Mouse (Mus musculus) MEL (cell line): Measurements from ENCODE around the gene Ccdc83. TPM values are rescaled to one million over a fixed set of nuclear protein-coding genes. Genes with fewer than 3 reads are reported as not detected.

Source experiments
- DNase-seq: peaks from one replicate; pipeline ENCODE4 v3.0.0; 2011; ENCODE audit warnings: low read depth, low spot score
- H3K27ac ChIP-seq: 2 replicates; pipeline ENCODE4 v1.5.1; 2012; ENCODE audit warnings: low read depth, mild to moderate bottlenecking, control low read depth, low read length, moderate library complexity; ENCODE audit not compliant: control insufficient read depth
- H3K27me3 ChIP-seq, 2 experiments: fragments of 150-350 bp in 1 of 2; sonication (generic) in 1 of 2; 2 replicates each; pipeline ENCODE4 v1.6.1; 2012; ENCODE audit warnings: low read length in 2 of 2, mild to moderate bottlenecking in 2 of 2, improper control_type of control experiment in 1 of 2, moderate library complexity in 1 of 2; ENCODE audit not compliant: insufficient read depth in 2 of 2, control insufficient read depth in 1 of 2
- H3K36me3 ChIP-seq, 2 experiments: 2 replicates each; pipeline ENCODE4 v1.6.1; 2012 to 2014; ENCODE audit warnings: low read length in 2 of 2, improper control_type of control experiment in 1 of 2, inconsistent platforms in 1 of 2, mild to moderate bottlenecking in 1 of 2; ENCODE audit not compliant: insufficient read depth in 2 of 2, control insufficient read depth in 1 of 2
- H3K4me1 ChIP-seq, 2 experiments: fragments of 150-350 bp in 1 of 2; sonication (generic) in 1 of 2; 2 replicates each; pipeline ENCODE4 v1.6.1; 2012; ENCODE audit warnings: low read length in 2 of 2, improper control_type of control experiment in 1 of 2, mild to moderate bottlenecking in 1 of 2; ENCODE audit not compliant: insufficient read depth in 2 of 2, control insufficient read depth in 1 of 2
- H3K4me3 ChIP-seq, 2 experiments: fragments of 150-350 bp in 1 of 2; sonication (generic) in 1 of 2; 2 replicates each; pipeline ENCODE4 v1.5.1; 2012; ENCODE audit warnings: low read depth in 2 of 2, low read length in 2 of 2, mild to moderate bottlenecking in 2 of 2, moderate library complexity in 2 of 2, control low read depth in 1 of 2, improper control_type of control experiment in 1 of 2; ENCODE audit not compliant: control insufficient read depth in 1 of 2, insufficient read depth in 1 of 2
- H3K79me2 ChIP-seq: 2 replicates; pipeline ENCODE4 v1.6.1; 2012; ENCODE audit warnings: mild to moderate bottlenecking, low read length, moderate library complexity; ENCODE audit not compliant: control insufficient read depth, poor library complexity, insufficient read depth
- H3K9ac ChIP-seq: 2 replicates; pipeline ENCODE4 v1.6.1; 2012; ENCODE audit warnings: low read depth, mild to moderate bottlenecking, control low read depth, low read length, moderate library complexity; ENCODE audit not compliant: control insufficient read depth, poor library complexity, severe bottlenecking
- H3K9me3 ChIP-seq: fragments of 150-350 bp; sonication (generic); replicated peaks from 2 replicates; pipeline ENCODE4 v1.6.1; 2012; ENCODE audit warnings: mild to moderate bottlenecking, low read length, improper control_type of control experiment, moderate library complexity; ENCODE audit not compliant: insufficient read depth
- BHLHE40 ChIP-seq: IDR thresholded peaks from 2 replicates; pipeline ENCODE4 v1.6.1; 2012; ENCODE audit warnings: low read depth, mild to moderate bottlenecking, inconsistent platforms, low read length, improper control_type of control experiment, borderline replicate concordance
- CTCF ChIP-seq, 3 experiments: IDR thresholded peaks in 2 of 3; conservative IDR thresholded peaks in 1 of 3; 2 replicates each; pipeline ENCODE4 v1.5.1; 2011 to 2012; ENCODE audit warnings: low read length in 3 of 3, low read depth in 2 of 3, mild to moderate bottlenecking in 2 of 3, improper control_type of control experiment in 1 of 3, inconsistent platforms in 1 of 3, mixed read lengths in 1 of 3, moderate library complexity in 1 of 3; ENCODE audit not compliant: control insufficient read depth in 1 of 3, insufficient read depth in 1 of 3, poor library complexity in 1 of 3, severe bottlenecking in 1 of 3
- ETS1 ChIP-seq: IDR thresholded peaks from 2 replicates; pipeline ENCODE4 v1.6.1; 2012; ENCODE audit warnings: low read depth, mild to moderate bottlenecking, inconsistent platforms, low read length, improper control_type of control experiment, moderate library complexity
- GATA1 ChIP-seq: IDR thresholded peaks from 2 replicates; pipeline ENCODE4 v1.6.1; 2011; ENCODE audit warnings: low read depth, low read length, improper control_type of control experiment
- HCFC1 ChIP-seq: IDR thresholded peaks from 2 replicates; pipeline ENCODE4 v1.6.1; 2012; ENCODE audit warnings: low read depth, mild to moderate bottlenecking, inconsistent platforms, low read length, improper control_type of control experiment, moderate library complexity
- JUND ChIP-seq: IDR thresholded peaks from 2 replicates; pipeline ENCODE4 v1.6.1; 2011; ENCODE audit warnings: low read depth, mild to moderate bottlenecking, improper control_type of control experiment, low read length
- MAZ ChIP-seq: IDR thresholded peaks from 2 replicates; pipeline ENCODE4 v1.6.1; 2012; ENCODE audit warnings: low read depth, mild to moderate bottlenecking, inconsistent platforms, low read length, improper control_type of control experiment
- MEF2A ChIP-seq: IDR thresholded peaks from 2 replicates; pipeline ENCODE4 v1.6.1; 2014; ENCODE audit warnings: low read depth, mild to moderate bottlenecking, inconsistent platforms, low read length, improper control_type of control experiment; ENCODE audit not compliant: poor library complexity, insufficient replicate concordance, severe bottlenecking; ENCODE audit errors: extremely low read depth
- MXI1 ChIP-seq: IDR thresholded peaks from 2 replicates; pipeline ENCODE4 v1.6.1; 2011; ENCODE audit warnings: mild to moderate bottlenecking, low read depth, low read length, improper control_type of control experiment
- MYC ChIP-seq: IDR thresholded peaks from 2 replicates; pipeline ENCODE4 v1.6.1; 2011; ENCODE audit warnings: low read depth, mild to moderate bottlenecking, low read length, improper control_type of control experiment, moderate library complexity
- POLR2A ChIP-seq, 2 experiments: IDR thresholded peaks; 2 replicates each; pipeline ENCODE4 v1.6.1; 2011 to 2012; ENCODE audit warnings: low read length in 2 of 2, mild to moderate bottlenecking in 2 of 2, control low read depth in 1 of 2, improper control_type of control experiment in 1 of 2, low read depth in 1 of 2, moderate library complexity in 1 of 2; ENCODE audit not compliant: control insufficient read depth in 1 of 2, insufficient read depth in 1 of 2, poor library complexity in 1 of 2
- POLR2AphosphoS5 ChIP-seq: IDR thresholded peaks from 2 replicates; pipeline ENCODE4 v1.6.1; 2012; ENCODE audit warnings: low read depth, borderline replicate concordance, mild to moderate bottlenecking, inconsistent platforms, low read length, moderate library complexity, mixed read lengths
- RAD21 ChIP-seq: IDR thresholded peaks from 2 replicates; pipeline ENCODE4 v1.6.1; 2011; ENCODE audit warnings: mild to moderate bottlenecking, low read depth, low read length, improper control_type of control experiment
- RCOR1 ChIP-seq: IDR thresholded peaks from 2 replicates; pipeline ENCODE4 v1.6.1; 2012; ENCODE audit warnings: low read depth, mild to moderate bottlenecking, inconsistent platforms, low read length, improper control_type of control experiment
- SMC3 ChIP-seq: IDR thresholded peaks from 2 replicates; pipeline ENCODE4 v1.6.1; 2011; ENCODE audit warnings: low read depth, low read length, improper control_type of control experiment
- UBTF ChIP-seq: IDR thresholded peaks from 2 replicates; pipeline ENCODE4 v1.6.1; 2012; ENCODE audit warnings: low read depth, mild to moderate bottlenecking, inconsistent platforms, low read length, improper control_type of control experiment, moderate library complexity, borderline replicate concordance; ENCODE audit not compliant: insufficient read depth
- USF1 ChIP-seq: IDR thresholded peaks from 2 replicates; pipeline ENCODE4 v1.6.1; 2014; ENCODE audit warnings: low read depth, mild to moderate bottlenecking, inconsistent platforms, low read length, improper control_type of control experiment, moderate library complexity
- ZC3H11A ChIP-seq: IDR thresholded peaks from 2 replicates; pipeline ENCODE4 v1.6.1; 2012; ENCODE audit warnings: low read depth, mild to moderate bottlenecking, inconsistent platforms, low read length, improper control_type of control experiment
- ZKSCAN1 ChIP-seq: IDR thresholded peaks from 2 replicates; pipeline ENCODE4 v1.6.1; 2012; ENCODE audit warnings: low read depth, mild to moderate bottlenecking, inconsistent platforms, low read length, improper control_type of control experiment, moderate library complexity
- ZNF384 ChIP-seq: IDR thresholded peaks from 2 replicates; pipeline ENCODE4 v1.6.1; 2012; ENCODE audit warnings: low read depth, mild to moderate bottlenecking, inconsistent platforms, low read length, improper control_type of control experiment
- polyA plus RNA-seq, 2 experiments: library from polyadenylated mRNA; stranded (reverse) in 1 of 2; unstranded in 1 of 2; fragments of >175 nt in 1 of 2; fragments of >200 nt in 1 of 2; gene quantifications; 2 replicates each; pipeline versions ENCODE4 v1.2.1 to v1.2.4; 2012; ENCODE audit warnings: low replicate concordance in 2 of 2, low read depth in 1 of 2; ENCODE audit not compliant: insufficient read length in 2 of 2, insufficient read depth in 1 of 2, missing spikeins in 1 of 2
- total RNA-seq: library from RNA; depleted of rRNA; stranded (reverse); fragments of 300-350 nt; gene quantifications from 2 replicates; pipeline ENCODE4 v1.2.3, GENCODE M21; 2012

Gene Ccdc83
- total and polyA plus RNA-seq, 3 experiments, result not detected

DNA sequence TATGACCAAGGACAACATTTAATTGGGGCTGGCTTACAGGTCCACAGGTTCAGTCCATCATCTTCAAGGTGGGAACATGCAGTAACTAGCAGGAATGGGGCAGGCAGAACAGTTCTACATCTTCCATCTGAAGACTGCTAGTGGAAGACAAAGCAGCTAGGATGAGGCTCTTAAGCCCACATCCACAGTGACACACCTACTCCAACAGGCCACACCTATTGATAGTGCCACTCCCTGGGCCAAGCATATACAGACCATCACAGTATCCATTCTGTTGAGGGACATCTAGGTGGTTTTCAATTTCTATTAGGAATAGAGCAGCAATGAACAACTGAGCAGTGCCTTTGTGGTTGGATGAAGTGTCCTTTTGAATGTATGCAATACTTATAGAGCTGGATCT is 54.6 kb downstream of the Ccdc83 start:
- H3K36me3 ChIP-seq, result peaks cover 0 to 5% of the 10 kb centered on the region in 2 experiments; a peak in 2 of 4 replicates
- no peaks in the 10 kb centered on the region for H3K9me3 ChIP-seq
- H3K79me2 ChIP-seq, result no peaks in the 10 kb centered on the region
- no peak overlapping the region for H3K9ac ChIP-seq
- no peaks in the 10 kb centered on the region for H3K4me1 ChIP-seq
- no peak overlapping the region for H3K27ac ChIP-seq
- no peak for DNase-seq
- no peaks in the 10 kb centered on the region for H3K27me3 ChIP-seq
- TF ChIP-seq USF1, result no peak
- no peak for TF ChIP-seq BHLHE40
- no peak for TF ChIP-seq RAD21
- TF ChIP-seq GATA1, result no peak
- TF ChIP-seq CTCF (IDR thresholded peaks at IDR 0.05 in 2 of 3, conservative IDR thresholded peaks at IDR 0.05 in 1 of 3; ENCODE audit: control insufficient read depth in 1 of 3, insufficient read depth in 1 of 3, low read depth in 2 of 3, low read length in 3 of 3, poor library complexity in 1 of 3, severe bottlenecking in 1 of 3), result no peak
- TF ChIP-seq MAZ, result no peak
- TF ChIP-seq UBTF, result no peak
- no peak for TF ChIP-seq HCFC1
- TF ChIP-seq MXI1, result no peak
- TF ChIP-seq POLR2AphosphoS5, result no peak
- TF ChIP-seq MYC, result no peak
- no peak for TF ChIP-seq ZC3H11A
- no peak for TF ChIP-seq ZKSCAN1
- TF ChIP-seq MEF2A, result no peak
- no peak for TF ChIP-seq ETS1
- H3K4me3 ChIP-seq, result no peak overlapping the region

GRCm38 (mm10) chr7:90210116-90210515 is 55.5 kb downstream of the Ccdc83 start:
- peaks cover 0 to 5% of the 10 kb centered on the region in 2 experiments; a peak in 2 of 4 replicates for H3K36me3 ChIP-seq
- H3K4me1 ChIP-seq, result no peaks in the 10 kb centered on the region
- DNase-seq, result no peak
- H3K27me3 ChIP-seq, result no peaks in the 10 kb centered on the region
- no peaks in the 10 kb centered on the region for H3K9me3 ChIP-seq
- H3K9ac ChIP-seq, result no peak overlapping the region
- no peak overlapping the region for H3K4me3 ChIP-seq
- TF ChIP-seq ZNF384 (no peak), SMC3 (no peak), POLR2A (IDR thresholded peaks at IDR 0.05; ENCODE audit: control insufficient read depth in 1 of 2, insufficient read depth in 1 of 2, low read depth in 1 of 2, low read length in 2 of 2, poor library complexity in 1 of 2) (no peak), JUND (no peak), RCOR1 (no peak)
- H3K27ac ChIP-seq, result no peak overlapping the region
- H3K79me2 ChIP-seq, result no peaks in the 10 kb centered on the region
